Mouse (Mus musculus) neural tube, embryonic 14.5 days (tissue): ENCODE results near the gene Pnrc2. TPM values are rescaled to one million over a fixed set of nuclear protein-coding genes. Genes with fewer than 3 reads are reported as not detected.

Source experiments
- ATAC-seq: fragments of 200-750 bp; cut with Nextera tagmentation; 2 replicates; pipeline ENCODE4 v1.8.0; 2017; ENCODE audit warnings: low read depth, mild to moderate bottlenecking, moderate TSS enrichment, moderate library complexity
- H3K27ac ChIP-seq: fragments of 300-500 bp; sonication (generic); 2 replicates; pipeline ENCODE4 v1.5.1; 2014; ENCODE audit warnings: low read depth, mild to moderate bottlenecking, control low read depth, low read length, moderate library complexity, mixed read lengths
- H3K27me3 ChIP-seq: fragments of 300-500 bp; sonication (generic); 2 replicates; pipeline ENCODE4 v1.6.1; 2014; ENCODE audit warnings: low read length; ENCODE audit not compliant: control insufficient read depth, insufficient read depth
- H3K36me3 ChIP-seq: fragments of 300-500 bp; sonication (generic); 2 replicates; pipeline ENCODE4 v1.6.1; 2014; ENCODE audit warnings: low read length, mixed read lengths; ENCODE audit not compliant: control insufficient read depth, insufficient read depth
- H3K4me1 ChIP-seq: fragments of 300-500 bp; sonication (generic); 2 replicates; pipeline ENCODE4 v1.6.1; 2014; ENCODE audit warnings: low read length; ENCODE audit not compliant: control insufficient read depth, insufficient read depth
- H3K4me2 ChIP-seq: fragments of 300-500 bp; sonication (generic); 2 replicates; pipeline ENCODE4 v1.6.1; 2014; ENCODE audit warnings: mild to moderate bottlenecking, low read depth, low read length, control low read depth
- H3K4me3 ChIP-seq: fragments of 300-500 bp; sonication (generic); 2 replicates; pipeline ENCODE4 v1.5.1; 2014; ENCODE audit warnings: low read depth, low read length, control low read depth, mixed read lengths
- H3K9ac ChIP-seq: fragments of 300-500 bp; sonication (generic); replicated peaks from 2 replicates; pipeline ENCODE4 v1.6.1; 2014; ENCODE audit warnings: low read depth, mild to moderate bottlenecking, control low read depth, low read length, mixed read lengths
- H3K9me3 ChIP-seq: fragments of 300-500 bp; sonication (generic); 2 replicates; pipeline ENCODE4 v1.6.1; 2016; ENCODE audit warnings: low read length; ENCODE audit not compliant: control insufficient read depth
- WGBS: fragments of 180-500 bp; shearing (Covaris S2); extraction: QIAGEN DNeasy Blood & Tissue Kit; methylation state at CpG from one replicate; pipeline ENCODE4 v1.1.7; 2014; 5-methylcytosine and 5-hydroxymethylcytosine counted together
- polyA plus RNA-seq: library from polyadenylated mRNA; unstranded; fragments of >200 nt; fragmentation: Nextera tagmentation; extraction: Ambion mirVana; gene quantifications from 2 replicates; pipeline ENCODE4 v1.2.1, GENCODE M21; 2014

Gene Pnrc2
- polyA plus RNA-seq, 1 experiment from 2014 or later, result 85.7 TPM

DNA sequence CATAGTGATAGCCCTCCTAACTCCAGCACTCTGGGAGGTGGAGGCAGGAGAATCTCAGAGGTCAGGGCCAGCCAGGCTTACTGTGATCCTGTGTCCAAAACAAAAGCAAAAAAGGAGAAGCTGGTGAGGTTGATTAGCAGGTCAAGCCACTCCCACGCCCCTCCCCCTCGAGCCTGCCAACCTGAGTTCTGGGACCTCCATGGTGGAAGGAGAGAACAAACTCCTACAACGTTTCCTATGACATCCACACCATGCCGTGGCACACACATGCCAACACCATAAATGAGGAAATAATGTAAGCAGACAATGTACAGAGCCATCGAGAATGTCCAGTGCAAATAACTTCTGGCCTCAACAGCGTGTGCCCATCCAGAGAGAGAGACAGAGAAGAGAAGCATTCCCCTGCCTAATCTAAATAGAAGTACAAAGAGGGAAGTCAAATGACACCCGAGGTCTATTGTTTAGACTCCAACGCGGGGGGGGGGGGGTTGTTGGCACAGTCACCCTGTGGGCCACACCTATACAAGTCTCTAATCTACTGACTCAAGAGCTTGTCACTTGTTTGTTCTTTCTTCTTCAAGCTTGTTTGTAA lies 2.4 kb upstream of the Pnrc2 start:
- Histone ChIP-seq H3K4me2 (peak overlapping the region; percentile 43), H3K27ac (peak overlapping the region; percentile 10; the same call in 1 of the 2 replicates), H3K4me1 (peaks cover 26% of the 10 kb centered on the region), H3K9me3 (no peaks in the 10 kb centered on the region), H3K9ac (no peak overlapping the region), H3K4me3 (peak overlapping the region; percentile 7; the same call in 1 of the 2 replicates), H3K27me3 (no peaks in the 10 kb centered on the region), H3K36me3 (peaks cover 4% of the 10 kb centered on the region)
- WGBS, result 2% methylated on average over 9 of the region's 9 CpGs
- ATAC-seq, result no peak

GRCm38 (mm10) chr4:135875546-135875945 lies 1.9 kb upstream of the Pnrc2 start:
- Histone ChIP-seq H3K4me1 (peaks cover 30% of the 10 kb centered on the region), H3K4me3 (no peak overlapping the region), H3K36me3 (peaks cover 5% of the 10 kb centered on the region), H3K27me3 (no peaks in the 10 kb centered on the region), H3K4me2 (no peak overlapping the region), H3K9me3 (no peaks in the 10 kb centered on the region), H3K9ac (no peak overlapping the region), H3K27ac (no peak overlapping the region)
- ATAC-seq, result no peak
- 27% methylated on average over 7 of the region's 7 CpGs for WGBS

- H3K27me3 ChIP-seq, result no peaks in the 10 kb centered on the region
- no peak overlapping the region for H3K9ac ChIP-seq
- no peaks in the 10 kb centered on the region for H3K9me3 ChIP-seq
- H3K4me2 ChIP-seq, result no peak overlapping the region
- ATAC-seq, result no peak
- peak overlapping the region; percentile 97; the same call in 1 of the 2 replicates for H3K27ac ChIP-seq
- 78% methylated on average over 10 of the region's 10 CpGs for WGBS
- H3K36me3 ChIP-seq, result peaks cover 7% of the 10 kb centered on the region
- peaks cover 32% of the 10 kb centered on the region for H3K4me1 ChIP-seq
- no peak overlapping the region for H3K4me3 ChIP-seq
Observed at GRCm38 (mm10) chr4:135874564-135875535, 1.2 kb upstream of the Pnrc2 start.

DNA sequence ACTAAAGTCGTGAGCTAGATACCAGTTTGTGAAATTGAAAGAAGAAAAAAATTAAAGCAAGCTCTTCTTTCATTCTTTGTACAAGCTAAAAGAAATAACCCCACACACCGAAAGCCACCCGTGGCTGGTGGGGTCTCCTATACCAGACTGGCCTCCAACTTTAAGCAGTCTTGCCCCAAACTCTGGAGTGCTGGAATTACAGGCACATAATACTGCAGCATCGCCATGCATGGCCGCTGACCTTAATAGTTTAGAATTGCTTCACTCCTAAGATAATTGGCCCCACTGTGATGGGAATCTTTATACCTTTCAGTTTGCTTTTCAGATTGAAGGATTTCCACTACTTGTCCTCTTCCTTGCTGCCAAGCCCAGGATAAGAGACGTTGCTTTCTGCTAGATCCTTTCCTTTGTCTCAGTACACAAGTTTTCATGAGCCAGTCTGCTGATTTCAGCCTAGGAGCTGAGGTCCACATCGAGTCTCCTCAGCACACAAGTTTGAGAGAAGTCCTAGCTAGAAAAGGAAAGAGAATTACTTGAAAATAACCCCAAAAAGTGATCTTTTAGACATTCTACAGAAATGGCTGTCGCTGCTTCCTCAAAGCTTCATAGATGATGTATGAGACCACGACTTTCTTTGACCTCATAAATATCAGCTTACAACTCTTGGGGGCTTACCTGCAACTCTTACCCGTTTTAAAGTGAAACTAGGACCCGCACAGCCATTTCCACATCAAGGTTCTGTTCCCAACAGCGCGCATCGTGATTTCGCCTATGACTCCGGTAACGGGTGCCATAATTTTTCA lies 860 bp downstream of the Pnrc2 start:
- 9% methylated on average over 17 of the region's 17 CpGs for WGBS
- no peak for ATAC-seq
- no peaks in the 10 kb centered on the region for H3K27me3 ChIP-seq

DNA sequence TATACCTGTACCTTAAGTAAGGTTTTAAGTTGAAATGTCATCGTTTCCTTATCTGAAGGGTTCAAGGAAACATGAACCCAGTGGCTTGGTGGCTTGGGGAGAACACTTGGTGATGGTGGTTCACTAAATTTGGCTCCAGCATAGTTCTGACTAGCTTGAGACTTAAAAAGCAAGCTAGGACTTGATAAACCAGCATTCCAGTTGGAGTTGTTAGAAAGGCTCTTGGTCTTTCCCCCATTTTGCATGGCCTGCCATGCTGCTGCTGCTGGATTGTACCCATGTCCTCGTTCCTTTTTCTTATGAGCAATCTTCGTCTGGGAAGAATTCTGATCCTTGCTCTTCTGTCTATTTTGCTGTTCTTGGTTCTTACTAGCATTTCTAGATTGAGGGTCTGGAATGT lies 1.6 kb downstream of the Pnrc2 start:
- Histone ChIP-seq H3K27ac (no peak overlapping the region), H3K9me3 (no peaks in the 10 kb centered on the region), H3K9ac (peak overlapping the region; percentile 76; the same call in 1 of the 2 replicates), H3K36me3 (peaks cover 12% of the 10 kb centered on the region), H3K27me3 (no peaks in the 10 kb centered on the region), H3K4me3 (peak overlapping the region; percentile 62), H3K4me2 (peak overlapping the region; percentile 77), H3K4me1 (peaks cover 31% of the 10 kb centered on the region)
- ATAC-seq, result no peak
- 57% methylated on average over 3 of the region's 3 CpGs for WGBS

More for the DNA sequence above, 860 bp downstream of the Pnrc2 start:
- Histone ChIP-seq H3K4me2 (peak overlapping the region; percentile 77), H3K4me1 (peaks cover 32% of the 10 kb centered on the region), H3K36me3 (peaks cover 12% of the 10 kb centered on the region), H3K9me3 (no peaks in the 10 kb centered on the region), H3K9ac (peak overlapping the region; percentile 76), H3K4me3 (peak overlapping the region; percentile 62), H3K27ac (peak overlapping the region; percentile 97)

DNA sequence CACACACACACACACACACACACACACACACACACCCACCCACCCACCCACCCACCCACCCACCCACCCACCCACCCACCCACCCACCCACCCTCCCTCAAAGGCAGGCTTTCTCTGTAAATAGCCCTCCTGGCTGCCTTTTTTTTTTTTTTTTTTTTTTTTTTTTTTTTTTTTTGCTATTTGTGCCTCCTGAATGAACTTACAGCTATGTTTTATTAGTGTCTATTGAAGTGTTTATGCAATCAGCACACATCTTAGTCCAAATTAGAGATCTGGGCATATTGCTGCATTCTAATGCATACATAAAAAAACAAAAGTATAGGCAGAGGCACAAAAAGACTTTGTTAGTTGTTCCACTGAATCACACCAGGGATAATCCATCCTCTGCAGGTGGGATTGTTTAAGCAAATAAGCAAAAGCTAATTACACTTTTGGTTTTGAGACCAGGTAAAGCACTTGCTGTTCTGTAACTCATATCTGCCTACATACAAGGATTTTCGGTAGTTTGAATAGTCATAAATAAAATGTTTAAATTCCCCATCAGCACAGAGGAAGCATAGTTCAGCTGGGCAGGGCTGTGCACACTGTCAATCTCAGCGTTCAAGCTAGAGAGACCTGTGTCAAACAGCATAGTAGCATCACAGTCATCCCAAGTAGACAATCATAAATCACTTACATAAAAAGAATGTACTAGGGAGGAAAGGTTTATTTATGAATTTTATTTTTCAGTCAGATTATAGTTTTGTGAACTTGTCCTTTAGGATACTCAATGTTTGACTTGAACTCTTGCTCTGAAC lies 3.2 kb downstream of the Pnrc2 start:
- 35% methylated on average over 2 of the region's 2 CpGs for WGBS

DNA sequence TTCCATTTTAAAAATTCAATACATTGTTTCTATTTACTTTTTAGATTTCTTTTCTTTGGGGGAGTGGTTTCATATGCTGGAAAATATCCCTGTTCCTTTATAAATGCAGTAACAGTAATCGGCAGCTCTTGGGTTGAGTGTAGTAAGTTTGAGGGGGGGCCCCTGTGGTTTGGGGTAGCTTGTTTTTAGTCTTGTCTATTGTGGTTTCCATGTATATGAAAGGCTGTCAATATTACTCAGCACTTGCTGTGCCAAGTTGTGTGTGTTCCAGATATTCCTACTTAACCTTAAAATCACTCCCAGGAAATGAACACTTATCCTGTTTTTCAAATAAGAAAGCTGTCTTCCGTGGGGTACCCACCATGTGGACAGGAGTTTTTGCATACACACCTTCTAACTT lies 4.7 kb downstream of the Pnrc2 start:
- Histone ChIP-seq H3K27me3 (no peaks in the 10 kb centered on the region), H3K4me3 (no peak overlapping the region), H3K4me2 (no peak overlapping the region), H3K4me1 (peaks cover 20% of the 10 kb centered on the region), H3K27ac (no peak overlapping the region), H3K36me3 (peaks cover 16% of the 10 kb centered on the region), H3K9ac (no peak overlapping the region), H3K9me3 (no peaks in the 10 kb centered on the region)
- WGBS, result 74% methylated on average over 2 of the region's 2 CpGs
- no peak for ATAC-seq

More for the DNA sequence above, 3.2 kb downstream of the Pnrc2 start:
- Histone ChIP-seq H3K4me3 (no peak overlapping the region), H3K4me2 (peak overlapping the region; percentile 33; the same call in 1 of the 2 replicates), H3K9me3 (no peaks in the 10 kb centered on the region), H3K36me3 (peaks cover 16% of the 10 kb centered on the region), H3K9ac (no peak overlapping the region), H3K27me3 (no peaks in the 10 kb centered on the region), H3K4me1 (peaks cover 24% of the 10 kb centered on the region), H3K27ac (no peak overlapping the region)
- ATAC-seq, result no peak

- peaks cover 25% of the 10 kb centered on the region for H3K4me1 ChIP-seq
- 15% methylated on average over 7 of the region's 7 CpGs for WGBS
- no peaks in the 10 kb centered on the region for H3K27me3 ChIP-seq
Observed at GRCm38 (mm10) chr4:135857597-135858186, 16.0 kb downstream of the Pnrc2 start.

More at GRCm38 (mm10) chr4:135857597-135858186, 16.0 kb downstream of the Pnrc2 start:
- no peak for ATAC-seq
- Histone ChIP-seq H3K27ac (no peak overlapping the region), H3K4me2 (peak overlapping the region; percentile 76), H3K4me3 (peak overlapping the region; percentile 93), H3K36me3 (no peaks in the 10 kb centered on the region), H3K9me3 (no peaks in the 10 kb centered on the region), H3K9ac (peak overlapping the region; percentile 86; the same call in 1 of the 2 replicates)
